Mouse (Mus musculus): Measurements from ENCODE around the gene Yy2. TPM values are rescaled to one million over a fixed set of nuclear protein-coding genes. Genes with fewer than 3 reads are reported as not detected.

Gene Yy2
- total RNA-seq (2021), result under 1 TPM; 0.38 to 0.53 TPM

- no peak for DNase-seq
- intact Hi-C loops (cut with DNase I), result no loop called here
These were observed at the start of gene Yy2 for GRCm38 (mm10) chrX:157568840-157569239. Yy2 (minus strand) TSS chrX:157568985.

GRCm38 (mm10) chrX:157612894-157613293, 44.1 kb upstream of the Yy2 start:
- no peak for DNase-seq

GRCm38 (mm10) chrX:157601450-157601849, 32.7 kb upstream of the Yy2 start:
- DNase-seq, result no peak
- intact Hi-C loops (cut with DNase I), result no loop called here

More at GRCm38 (mm10) chrX:157612894-157613293, 44.1 kb upstream of the Yy2 start:
- intact Hi-C loops (cut with DNase I), result no loop called here

- peak; percentile 60 to 71 for DNase-seq
- intact Hi-C loops (cut with DNase I), result loop anchor here (5.0 kb wide), 2 partner anchors 36 to 106 kb away; partner anchors contain the start of gene Sms
These were observed 29.6 kb upstream of the Yy2 start, which contains the start of gene Mbtps2 for GRCm38 (mm10) chrX:157598186-157598996. Mbtps2 (minus strand) TSS chrX:157598715.

GRCm38 (mm10) chrX:157597585-157598185, 28.9 kb upstream of the Yy2 start:
- intact Hi-C loops (cut with DNase I), result loop anchor here (5.0 kb wide), 2 partner anchors 35 to 105 kb away; partner anchors contain the start of gene Sms

DNA sequence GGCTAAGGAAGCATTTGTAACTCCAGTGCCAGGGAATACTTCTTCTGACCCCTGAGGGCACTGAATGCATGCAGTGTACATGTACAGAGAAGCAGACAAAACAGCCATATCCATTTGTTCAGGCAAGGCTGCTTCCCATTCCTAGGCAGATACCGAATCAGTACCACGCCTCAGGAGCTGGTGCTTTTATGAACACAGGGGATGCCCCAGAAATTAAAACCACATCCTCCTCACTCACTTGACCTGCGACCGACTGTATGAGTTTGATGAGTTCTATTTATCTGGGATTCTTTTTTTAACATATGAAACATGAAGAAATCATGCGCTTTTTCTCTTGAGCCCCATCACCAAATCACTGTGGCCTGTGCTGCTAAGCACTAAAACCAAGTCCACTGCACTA, 28.0 kb upstream of the Yy2 start:
- intact Hi-C loops (cut with DNase I), result loop anchor here (5.0 kb wide), 2 partner anchors 35 to 105 kb away; partner anchors contain the start of gene Sms
- no peak for DNase-seq

More at GRCm38 (mm10) chrX:157597585-157598185, 28.9 kb upstream of the Yy2 start:
- no peak for DNase-seq

GRCm38 (mm10) chrX:157595927-157596326, 27.1 kb upstream of the Yy2 start:
- no peak for DNase-seq
- intact Hi-C loops (cut with DNase I), result loop anchor here (5.0 kb wide), 2 partner anchors 34 to 104 kb away; partner anchors contain the start of gene Sms

DNA sequence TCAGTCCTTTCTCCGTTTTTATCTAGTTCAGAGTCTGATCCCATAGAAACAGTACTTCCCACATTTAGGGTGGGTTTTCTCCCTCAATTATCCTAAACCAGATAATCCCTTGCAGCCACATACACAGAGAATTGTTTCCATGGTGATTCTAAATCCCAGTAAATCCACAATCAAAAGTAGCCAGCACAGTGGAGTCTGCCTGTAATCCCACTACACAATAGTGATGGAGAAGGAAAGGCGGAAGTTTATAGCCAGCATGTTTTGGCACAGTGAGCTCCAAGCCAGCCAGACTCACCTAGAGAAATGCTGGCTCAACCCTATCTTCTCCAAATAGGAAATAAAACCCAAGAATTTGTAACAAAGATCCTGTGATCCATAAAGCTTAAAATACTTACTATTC, 25.8 kb upstream of the Yy2 start:
- intact Hi-C loops (cut with DNase I), result loop anchor here (5.0 kb wide), 2 partner anchors 32 to 102 kb away; partner anchors contain the start of gene Sms
- DNase-seq, result no peak

- intact Hi-C loops (cut with DNase I), result no loop called here
- DNase-seq, result no peak
These were observed 18.2 kb upstream of the Yy2 start for GRCm38 (mm10) chrX:157587001-157587400.

- intact Hi-C loops (cut with DNase I), result no loop called here
- no peak for DNase-seq
These were observed 17.6 kb upstream of the Yy2 start for GRCm38 (mm10) chrX:157586397-157586796.

GRCm38 (mm10) chrX:157579108-157579614, 10.4 kb upstream of the Yy2 start:
- intact Hi-C loops (cut with DNase I), result no loop called here
- no peak for DNase-seq

GRCm38 (mm10) chrX:157574683-157575082, 5.9 kb upstream of the Yy2 start:
- no peak for DNase-seq
- intact Hi-C loops (cut with DNase I), result no loop called here

DNA sequence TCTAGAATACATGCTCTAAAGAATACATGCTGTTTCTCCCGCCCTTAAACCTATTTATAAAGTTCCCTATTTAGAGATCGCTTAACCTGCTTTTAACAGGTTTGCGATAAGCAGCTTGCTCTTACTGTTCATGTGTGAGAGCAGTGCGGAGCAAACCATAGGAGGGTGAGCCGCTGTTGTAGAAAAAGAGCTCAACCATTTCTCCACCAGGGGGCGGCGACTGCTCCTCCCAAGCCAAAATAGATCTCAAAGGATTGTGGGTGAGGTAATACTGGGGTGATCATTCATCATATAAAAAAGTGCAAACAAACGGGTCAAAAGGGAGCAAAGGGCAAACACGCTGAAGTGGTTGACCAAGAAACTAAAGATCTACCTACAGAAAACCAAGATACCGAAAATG, 5.0 kb downstream of the Yy2 start:
- intact Hi-C loops (cut with DNase I), result loop anchor here (1.0 to 5.0 kb wide), 3 partner anchors 34 to 80 kb away; partner anchors contain the start of gene Mbtps2
- DNase-seq, result peak in 1 of 2 experiments; percentile 23

- intact Hi-C loops (cut with DNase I), result no loop called here
- DNase-seq, result no peak
These were observed 21.7 kb downstream of the Yy2 start for GRCm38 (mm10) chrX:157547082-157547481.

Other genes with a start within 250 kb of the Yy2 start
- under 1 TPM; 0.08 to 0.11 TPM for gene Phex, start 153.7 kb downstream of the Yy2 start, total RNA-seq (2021)
- 10 to 100 TPM; 33.8 to 49.8 TPM for gene Sms, start 76.7 kb downstream of the Yy2 start, total RNA-seq (2021)
- 10 to 100 TPM; 13.5 to 15.7 TPM for gene Mbtps2, start 29.7 kb upstream of the Yy2 start, total RNA-seq (2021)
- gene Smpx, start 129.9 kb upstream of the Yy2 start, total RNA-seq (2021), result 100 to 1,000 TPM; 397 to 411 TPM
- gene Klhl34, start 249.4 kb upstream of the Yy2 start, total RNA-seq (2021), result 1 to 10 TPM; 6.5 to 6.9 TPM

All from heart, postnatal 36 days (tissue).